ENCODE assay signal across 12 mouse cellular contexts in the genomic region with DNA sequence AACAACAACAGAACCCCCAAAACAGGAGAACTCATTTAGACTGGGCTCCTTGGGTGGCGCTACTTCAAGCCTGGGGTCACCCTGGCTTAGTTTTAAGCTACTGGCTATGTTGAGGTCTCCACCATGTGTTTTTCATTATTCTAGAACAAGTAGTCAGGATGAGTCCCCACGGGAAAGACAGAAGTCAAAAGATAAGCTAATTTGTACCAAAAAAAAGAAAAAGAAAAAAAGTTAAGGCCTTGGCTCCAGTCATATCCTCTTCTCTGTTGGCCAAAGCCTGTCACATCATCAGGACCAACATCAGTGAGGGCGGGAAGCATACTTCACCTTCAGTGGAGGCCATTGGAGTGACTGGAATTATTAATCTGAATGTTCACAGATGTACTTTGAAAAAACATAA. TPM values are rescaled to one million over a fixed set of nuclear protein-coding genes. Genes with fewer than 3 reads are reported as not detected.
"Had no signal": no experiment of that assay in that cellular context is flagged by ENCODE, and none has a peak within 500 bp of the region (broad histone marks: within the 10 kb centered on the region; RNA-seq: fewer than 3 reads in every experiment).

No protein-coding gene starts in this region.

- DNase-seq: gastrocnemius, adult 2 months; gastrocnemius, postnatal 10 days; gastrocnemius, postnatal 25 days; kidney, adult 18-20 months; kidney, adult 8-10 months; kidney, postnatal 10 days; kidney, postnatal 25 days; kidney, postnatal 4 days; layer of hippocampus, adult 9-11 months; layer of hippocampus, postnatal 36 days; left cerebral cortex, postnatal 4 days had no signal

RNA-seq across cellular contexts. Expression of gene Lepr, which starts 32.4 kb away (rescaled TPM):
- total RNA-seq: granulocyte monocyte progenitor cell, adult 5-6 weeks had no signal
